Mouse (Mus musculus) gonadal fat pad, adult 2 months (tissue): ENCODE measurements around the gene Cib1. TPM values are rescaled to one million over a fixed set of nuclear protein-coding genes. Genes with fewer than 3 reads are reported as not detected.
A peak's percentile ranks its signal among the peaks of the same experiment; 100 is the strongest.

Experiments used
- DNase-seq: peaks from one replicate; pipeline ENCODE4 v3.0.0-alpha.2; 2012; ENCODE audit warnings: low read depth
- polyA plus RNA-seq: library from polyadenylated mRNA; depleted of rRNA; stranded (reverse); fragments of >200 nt; gene quantifications from 2 replicates; pipeline ENCODE4 v1.2.3, GENCODE M21; 2012

Cib1 gene
- polyA plus RNA-seq, 1 experiment: 223 TPM

DNA sequence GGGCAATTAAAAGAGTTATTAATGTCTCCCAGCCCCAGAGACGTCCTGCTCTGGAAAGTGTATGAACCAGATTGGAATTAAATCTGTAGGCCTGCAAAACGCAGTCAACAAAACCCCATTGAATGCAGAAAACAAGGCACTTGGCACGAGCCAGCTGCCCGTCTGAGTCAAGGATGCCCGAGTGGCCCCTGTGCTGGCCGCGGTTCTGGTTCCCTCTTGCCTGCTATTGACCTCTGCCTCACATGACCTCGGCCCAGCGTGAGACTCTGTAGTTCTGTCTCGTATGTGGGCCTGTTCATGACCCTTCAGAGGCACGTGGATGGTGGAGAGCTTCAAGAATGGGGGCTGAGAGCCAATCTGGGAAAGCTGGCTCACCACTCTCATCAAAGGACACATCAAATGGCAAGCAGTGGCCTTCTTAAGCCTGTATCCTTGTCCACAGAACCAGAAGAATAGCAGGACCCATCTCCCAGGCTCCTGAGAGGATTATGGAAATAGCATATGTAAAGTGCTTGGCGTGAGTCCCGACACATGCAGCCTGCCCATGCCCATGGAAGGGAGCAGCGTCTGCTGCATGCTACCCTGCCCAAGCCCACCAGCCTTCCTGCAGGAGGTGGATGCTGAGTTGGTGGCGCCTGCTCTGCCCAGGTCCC lies 30.6 kb downstream of the Cib1 start:
- no peak for DNase-seq

DNA sequence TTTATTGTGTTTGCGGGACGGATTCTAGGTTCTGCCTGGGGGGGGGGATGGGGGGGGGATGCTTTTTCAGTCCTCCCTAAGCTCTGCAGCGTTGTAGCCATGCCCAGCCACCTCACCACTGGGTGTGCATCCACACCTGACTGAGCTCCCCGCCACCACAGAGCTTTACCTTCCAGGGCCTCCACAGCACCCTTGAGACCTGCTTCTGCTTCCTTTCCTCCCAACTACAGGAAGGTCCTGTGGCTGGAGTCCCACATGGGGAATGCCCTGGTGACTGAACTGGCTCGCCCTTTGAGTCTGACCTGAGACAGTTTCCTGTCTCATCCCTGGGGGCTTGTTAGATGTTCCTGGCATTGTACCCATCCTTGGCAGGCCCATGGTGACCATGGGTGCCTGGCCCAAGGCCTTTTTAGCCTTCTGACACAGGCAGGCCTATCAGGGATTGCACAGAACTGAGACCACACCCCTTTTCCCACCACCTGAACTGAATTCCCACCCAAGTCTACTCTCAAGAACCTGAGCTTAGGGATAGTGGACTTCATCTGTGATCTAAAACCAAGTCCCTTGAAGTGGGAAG lies 31.6 kb downstream of the Cib1 start:
- DNase-seq: no peak

DNA sequence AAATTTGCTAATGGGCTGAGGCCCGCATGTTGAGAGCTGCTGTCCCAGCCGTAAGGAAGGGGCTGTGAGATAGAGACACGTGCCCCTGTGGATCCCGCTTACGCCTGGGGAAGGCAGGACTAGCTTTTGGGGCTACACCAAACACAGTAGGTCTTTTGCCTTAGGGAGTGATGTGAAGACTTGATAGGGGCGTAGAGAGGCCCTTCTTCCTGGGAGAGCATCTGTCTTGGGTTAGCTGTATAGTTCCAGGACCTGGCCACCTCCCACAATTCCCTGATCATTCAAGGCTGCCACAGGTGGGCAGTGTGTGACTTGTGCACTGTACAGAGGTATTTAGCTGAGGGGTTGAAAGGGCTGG lies 32.0 kb downstream of the Cib1 start:
- no peak for DNase-seq

DNA sequence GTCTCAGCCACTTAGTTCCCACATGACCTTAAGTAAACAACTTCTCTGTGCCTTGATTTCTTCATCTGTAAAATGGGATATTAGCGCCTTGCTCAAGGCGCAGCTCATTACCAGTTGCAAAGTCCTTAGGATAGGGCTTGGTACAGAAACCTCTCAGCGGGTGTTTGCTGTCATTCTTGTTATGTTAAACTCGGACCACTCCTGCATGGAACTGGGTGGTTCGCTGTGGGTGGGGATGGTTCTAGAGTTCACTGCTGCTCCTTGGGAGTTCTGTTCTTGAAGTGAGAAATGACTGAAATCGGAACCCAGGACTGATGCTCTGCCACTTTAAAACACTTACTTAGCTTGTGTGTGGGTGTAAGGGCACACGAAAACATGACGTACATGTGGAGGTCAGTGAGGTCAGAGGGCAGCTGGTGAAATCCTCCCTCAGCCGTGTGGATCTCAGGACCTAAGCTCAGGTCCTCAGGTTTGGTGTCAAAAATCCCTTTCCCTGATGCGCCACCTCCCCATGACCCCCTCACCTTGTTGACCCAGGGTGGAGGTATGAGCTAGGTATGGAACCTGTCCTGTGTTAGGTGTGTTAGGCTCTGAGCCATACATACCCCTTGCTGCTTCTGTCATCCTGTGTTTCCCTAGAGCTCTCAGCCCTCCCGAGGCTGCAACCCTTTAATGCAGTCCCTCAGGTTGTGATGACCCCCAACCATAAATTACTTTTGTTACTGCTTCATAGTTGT lies 32.6 kb downstream of the Cib1 start:
- DNase-seq: no peak

DNA sequence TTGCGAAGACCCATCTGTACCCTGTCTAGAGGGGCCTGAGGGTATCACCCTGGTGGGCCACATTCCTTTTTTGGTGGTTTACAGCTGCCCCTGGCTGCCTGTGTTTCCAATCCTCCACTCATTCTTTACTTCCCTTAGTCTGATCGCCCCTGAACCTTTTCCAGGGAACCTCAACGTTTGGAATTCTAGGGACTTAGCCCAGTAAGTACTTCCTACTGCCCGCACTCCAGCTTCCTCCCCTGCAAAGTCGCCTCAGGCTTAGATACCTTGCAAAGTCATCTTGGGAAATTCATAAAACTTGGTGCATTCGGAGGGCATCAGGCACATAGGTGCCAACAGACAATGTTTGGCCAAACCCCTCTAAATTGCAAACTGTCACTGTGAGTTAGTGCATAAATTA lies 33.3 kb downstream of the Cib1 start:
- no peak for DNase-seq

DNA sequence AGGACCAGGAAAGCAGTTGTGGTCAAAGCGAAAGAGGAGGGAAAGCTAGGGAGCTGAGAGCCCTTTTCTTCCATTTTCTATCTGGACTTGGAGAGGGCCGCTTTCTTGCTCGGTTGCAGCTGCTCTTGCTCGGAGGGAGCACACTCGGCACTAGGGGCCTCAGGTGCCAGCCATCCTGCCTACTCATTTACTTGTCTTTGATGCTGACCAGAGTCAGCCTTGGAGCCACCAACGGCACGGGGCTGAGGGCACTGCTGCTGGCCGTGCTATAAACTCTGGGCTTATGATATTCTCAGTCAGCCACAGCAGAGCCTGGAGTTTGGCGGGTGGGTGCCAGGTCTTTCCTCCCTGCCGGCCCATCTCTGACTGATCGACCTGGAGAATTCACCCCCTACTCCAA lies 33.8 kb downstream of the Cib1 start:
- no peak for DNase-seq

DNA sequence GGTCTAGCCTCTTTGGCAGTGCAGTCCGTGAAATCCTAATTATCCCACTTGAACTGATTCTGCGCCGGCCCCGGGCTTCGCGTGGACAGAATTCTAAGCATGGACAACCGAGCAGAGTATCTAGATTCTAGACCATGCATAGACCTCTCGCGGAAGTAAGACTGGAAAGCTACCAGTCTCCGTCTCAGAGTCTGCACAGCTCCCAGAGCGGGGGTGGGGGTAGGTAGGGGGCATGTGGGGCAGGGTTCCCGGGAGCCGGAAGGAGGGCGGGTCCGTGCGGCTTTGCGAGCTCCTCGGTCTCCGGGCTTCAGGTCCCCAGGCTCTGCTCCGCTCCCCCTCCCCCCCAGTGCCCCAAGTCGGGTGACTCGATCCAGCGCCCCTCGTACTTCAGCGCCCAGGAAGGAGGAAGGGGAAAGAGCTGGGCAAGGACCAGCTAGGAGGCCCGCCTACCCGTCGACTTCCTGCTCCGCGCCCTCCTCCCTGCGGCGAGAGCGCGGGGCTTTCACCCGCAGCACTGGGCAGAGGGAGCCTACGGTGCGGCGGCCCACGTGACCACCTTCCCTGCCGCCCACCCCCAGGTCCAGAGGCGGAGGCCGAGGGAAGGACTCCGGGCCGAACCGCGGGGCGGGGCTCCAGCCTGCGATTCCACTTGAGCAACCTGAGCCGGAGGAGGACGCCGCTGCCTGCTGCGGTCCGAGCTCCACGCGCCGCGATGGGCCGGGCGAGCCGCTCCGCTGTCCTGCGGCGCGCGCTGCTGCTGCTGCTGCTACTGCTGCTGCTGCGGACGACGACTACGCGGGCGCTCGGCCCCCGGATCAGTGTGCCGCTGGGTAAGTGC lies 34.5 kb downstream of the Cib1 start:
- no peak for DNase-seq

DNA sequence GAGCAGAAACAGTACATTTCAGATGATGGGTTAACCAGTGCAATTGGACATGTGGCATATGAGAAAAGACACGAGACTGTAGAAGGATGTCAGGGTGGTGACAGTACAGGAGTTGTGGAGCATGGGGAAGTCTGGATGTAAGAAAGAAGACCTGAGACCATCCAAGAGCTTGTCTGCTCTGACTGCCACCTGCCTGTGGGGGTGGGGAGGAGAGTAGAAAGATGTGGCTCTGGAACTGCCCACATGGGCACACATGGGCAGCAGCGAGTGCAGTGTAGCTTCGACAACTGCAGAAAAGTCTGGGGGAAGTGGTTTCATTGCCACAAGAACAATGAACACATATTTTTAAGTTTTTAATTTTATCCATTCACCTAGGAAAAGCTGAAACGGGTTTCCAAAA lies 35.2 kb downstream of the Cib1 start:
- DNase-seq: no peak

DNA sequence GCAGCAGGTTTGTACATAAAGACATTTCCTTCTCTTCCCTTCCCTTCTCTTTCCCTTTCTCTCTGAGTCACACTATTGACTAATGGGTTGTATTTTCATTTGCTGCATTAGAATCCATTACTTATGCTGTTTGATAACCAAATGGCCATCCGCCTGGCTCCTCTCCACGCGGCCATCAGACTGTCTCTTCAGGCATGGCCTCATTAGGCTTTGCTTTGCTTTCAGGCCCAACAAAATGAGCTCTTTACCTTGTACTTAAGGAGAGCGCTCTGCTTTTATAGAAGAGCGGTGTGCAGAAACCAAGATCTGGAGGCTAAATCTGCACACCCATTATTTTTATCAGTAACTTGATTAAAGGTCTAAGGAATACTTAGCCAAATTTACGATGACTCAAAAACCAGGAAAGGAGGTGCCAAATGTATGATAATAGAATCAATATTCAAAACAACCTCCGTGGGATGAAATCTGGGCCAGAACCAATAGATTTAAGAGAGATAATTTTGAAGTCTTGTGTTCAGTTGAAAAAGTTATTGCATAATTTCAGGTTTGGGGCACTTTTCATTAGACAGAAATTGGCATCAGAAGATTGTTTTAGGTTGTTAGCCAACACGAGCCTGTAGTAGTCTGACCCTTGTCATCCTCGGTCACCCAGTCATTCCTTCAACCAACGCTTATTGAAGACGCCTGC lies 36.9 kb downstream of the Cib1 start:
- DNase-seq: peak; percentile 98

DNA sequence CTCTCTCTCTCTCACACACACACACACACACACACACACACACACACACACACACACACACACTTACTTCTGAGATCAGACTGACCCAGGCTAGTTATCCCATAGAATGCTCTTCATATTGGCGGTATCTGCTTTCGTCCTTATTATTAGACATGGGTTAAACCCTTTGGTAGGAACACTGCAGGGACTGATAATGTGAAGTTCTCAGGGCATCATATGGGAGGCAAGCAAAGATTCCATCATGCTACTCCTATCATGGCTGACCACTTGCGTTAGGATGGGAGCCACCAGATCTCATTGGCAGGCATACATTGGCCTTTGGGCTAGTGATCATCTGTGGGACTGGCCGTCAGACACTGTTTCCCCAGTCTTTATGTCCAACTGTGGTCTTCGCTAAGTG lies 37.5 kb downstream of the Cib1 start:
- DNase-seq: no peak

DNA sequence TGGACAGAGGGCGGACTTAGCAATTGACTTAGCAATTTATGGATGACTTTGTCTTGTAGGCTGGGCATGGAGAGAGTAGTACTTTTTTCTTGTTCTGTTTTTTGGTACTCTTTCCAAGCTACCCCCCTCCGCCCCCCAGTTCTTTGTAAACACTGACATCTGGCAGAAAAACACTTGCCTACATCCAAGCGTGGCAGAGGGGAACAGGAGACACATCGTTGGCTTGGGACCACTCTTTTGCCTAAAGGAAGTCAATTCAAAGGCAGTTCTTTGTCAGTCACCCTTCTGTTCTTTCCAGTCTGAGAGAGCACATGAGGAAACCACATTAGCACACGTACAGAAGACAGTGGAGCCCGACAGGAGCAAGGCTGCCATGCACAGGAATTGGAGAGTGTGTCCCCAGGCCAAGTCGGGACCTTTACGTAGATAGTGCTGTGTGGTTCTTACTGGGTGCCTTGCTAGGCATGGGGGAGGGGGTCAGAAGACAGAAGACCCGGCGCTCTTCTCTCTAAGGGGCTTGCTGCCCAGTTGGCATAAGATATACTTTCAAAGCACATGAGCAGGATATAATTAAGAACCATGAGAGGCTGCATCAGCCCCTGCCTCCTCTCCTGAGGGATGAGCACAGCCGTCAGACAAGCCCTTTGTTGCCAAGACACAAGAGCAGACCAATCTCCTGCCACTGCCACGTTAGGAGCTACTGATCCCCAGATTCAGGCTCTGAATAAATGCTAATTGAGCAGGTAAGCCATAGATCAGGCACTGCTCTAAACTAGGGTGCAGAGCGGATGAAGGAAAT lies 38.5 kb downstream of the Cib1 start:
- DNase-seq: no peak

DNA sequence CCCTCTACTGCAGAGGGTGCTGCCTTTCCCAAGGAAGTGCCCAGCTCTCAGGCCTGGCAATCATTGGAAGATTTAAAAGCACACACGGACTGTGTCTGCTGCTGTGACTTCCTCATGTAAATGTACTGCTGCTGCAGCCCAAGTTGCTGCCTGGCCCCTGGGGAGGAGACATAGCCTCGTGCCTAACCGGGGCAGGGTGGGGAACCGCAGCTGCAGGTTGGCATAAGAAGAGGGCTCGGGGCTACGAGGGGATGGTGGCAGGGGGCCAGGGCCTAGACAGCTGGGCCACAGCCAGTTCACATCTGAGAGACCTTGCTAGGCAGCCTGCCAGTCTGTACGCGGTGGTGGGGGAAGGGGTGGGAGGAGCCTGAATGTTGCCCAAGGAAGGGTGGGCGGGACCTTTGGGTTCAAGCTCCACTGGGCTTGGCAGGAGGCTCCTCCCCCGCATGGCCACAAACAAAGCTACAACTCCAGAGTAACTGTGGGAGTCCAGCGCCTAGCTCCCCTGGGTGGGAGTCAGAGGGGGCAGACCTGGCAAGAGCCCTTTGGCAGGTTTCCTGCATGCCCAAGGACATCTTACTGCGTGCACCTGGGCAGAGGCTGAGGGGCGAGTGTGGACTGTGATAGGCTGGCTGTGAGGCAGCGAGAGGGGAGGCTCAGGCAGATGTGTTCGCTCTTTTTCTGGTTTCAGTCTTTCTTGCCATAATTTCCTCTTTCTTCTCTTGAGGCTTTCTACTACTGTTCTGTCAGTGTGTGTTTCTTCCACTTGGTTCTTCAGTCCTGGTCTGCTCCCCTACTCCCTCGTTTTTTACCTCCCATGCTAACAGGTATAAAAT lies 40.2 kb downstream of the Cib1 start:
- DNase-seq: no peak

DNA sequence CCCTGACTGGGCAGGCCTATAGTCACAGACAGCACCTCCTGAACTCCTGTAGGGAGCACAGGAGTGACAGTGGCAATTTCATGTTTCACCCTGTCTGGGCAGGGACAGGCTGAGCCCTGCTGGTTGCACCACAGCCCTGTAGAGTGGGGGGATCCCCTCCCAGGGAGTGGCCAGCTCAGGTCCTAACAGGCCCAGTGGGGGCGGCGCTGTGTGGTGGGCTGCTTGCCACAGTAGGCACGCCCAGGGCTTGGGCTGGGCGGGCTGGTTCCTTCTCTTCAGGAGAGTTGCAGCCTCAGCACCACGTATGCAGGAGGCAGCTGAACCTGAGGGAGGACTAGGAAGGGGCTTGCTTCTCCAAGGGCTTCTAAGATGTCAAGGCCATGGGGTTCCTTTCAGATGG lies 41.2 kb downstream of the Cib1 start:
- DNase-seq: no peak

DNA sequence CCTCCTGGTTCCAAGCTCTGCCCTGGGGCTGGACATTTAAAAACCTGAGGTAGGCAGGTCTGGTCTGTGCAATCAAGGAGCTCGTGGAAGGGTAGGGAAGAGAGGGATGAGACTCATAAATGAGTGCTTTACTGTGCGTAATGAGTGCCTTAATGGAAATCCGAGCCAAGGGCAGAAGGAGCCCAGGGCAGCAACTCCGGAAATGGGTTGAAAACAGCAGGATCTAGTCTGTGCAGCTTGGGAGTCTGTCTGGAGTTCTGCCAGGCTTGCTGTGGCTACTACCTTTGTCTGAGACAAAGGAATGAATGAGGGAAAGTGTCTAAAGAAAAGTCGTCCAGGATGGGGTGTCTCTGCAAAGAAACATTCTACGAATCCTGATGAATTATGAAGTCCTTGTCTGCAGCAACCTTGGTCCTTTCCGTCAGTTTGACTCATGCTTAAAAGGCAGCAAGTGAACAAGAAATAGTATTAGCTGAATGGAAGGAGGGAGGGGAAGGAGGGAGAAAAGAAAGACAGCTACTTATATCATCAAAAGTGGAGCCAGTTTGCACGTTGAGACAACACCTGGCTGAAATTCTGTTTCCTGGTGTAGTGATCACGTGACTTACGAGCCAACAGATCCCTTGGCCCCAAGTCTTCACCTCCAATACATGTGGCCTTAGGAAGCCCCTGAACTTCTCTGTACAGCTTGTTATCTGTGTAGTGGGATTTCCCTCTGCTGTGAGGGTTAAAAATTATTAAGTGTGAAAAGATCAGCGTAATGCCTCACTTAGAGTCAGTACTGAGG lies 43.3 kb downstream of the Cib1 start:
- no peak for DNase-seq

DNA sequence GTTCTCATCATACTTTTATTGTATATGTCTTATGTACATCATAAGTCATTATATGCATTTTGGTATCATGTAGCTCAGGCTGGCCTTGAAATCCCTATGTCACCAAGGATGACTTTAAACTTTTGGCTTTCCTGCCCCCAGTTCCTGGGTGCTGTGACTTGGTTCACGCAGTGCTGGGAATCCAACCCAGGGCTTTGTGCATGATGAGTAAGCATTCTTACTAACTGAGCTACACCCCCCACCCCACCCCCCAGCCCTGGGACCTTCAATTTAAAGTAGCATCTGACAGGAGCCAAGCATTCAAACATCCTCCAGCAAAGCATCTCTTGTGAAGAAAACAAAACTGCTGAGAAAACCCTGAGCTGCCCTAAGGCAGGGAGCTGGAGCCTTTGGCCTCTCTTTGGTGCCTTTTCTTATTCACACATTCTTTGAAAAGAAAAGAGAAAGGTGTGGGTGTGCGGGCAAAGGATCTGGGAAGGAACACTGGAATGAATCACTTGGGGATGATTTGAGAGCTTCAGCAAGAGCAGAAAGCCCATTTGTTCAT lies 44.0 kb downstream of the Cib1 start:
- DNase-seq: no peak

DNA sequence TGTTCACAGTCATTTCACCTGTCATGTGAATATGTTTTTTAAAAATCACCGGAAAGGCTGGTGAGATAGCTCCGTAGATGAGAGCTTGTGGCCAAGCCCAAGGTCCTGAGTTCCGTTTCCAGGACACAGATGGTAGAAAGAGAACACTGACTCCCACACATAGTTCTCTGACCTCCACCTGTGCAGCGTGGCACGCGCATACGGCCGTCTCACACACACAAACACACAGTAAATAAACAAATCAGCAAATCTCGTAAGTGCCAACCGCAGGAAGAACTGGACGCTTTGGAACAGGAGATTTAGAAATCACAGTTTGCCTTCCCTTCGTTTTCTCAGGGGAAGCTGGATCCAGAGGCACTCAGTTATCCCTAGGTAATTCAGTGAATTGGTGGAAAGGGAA lies 45.1 kb downstream of the Cib1 start:
- DNase-seq: no peak

DNA sequence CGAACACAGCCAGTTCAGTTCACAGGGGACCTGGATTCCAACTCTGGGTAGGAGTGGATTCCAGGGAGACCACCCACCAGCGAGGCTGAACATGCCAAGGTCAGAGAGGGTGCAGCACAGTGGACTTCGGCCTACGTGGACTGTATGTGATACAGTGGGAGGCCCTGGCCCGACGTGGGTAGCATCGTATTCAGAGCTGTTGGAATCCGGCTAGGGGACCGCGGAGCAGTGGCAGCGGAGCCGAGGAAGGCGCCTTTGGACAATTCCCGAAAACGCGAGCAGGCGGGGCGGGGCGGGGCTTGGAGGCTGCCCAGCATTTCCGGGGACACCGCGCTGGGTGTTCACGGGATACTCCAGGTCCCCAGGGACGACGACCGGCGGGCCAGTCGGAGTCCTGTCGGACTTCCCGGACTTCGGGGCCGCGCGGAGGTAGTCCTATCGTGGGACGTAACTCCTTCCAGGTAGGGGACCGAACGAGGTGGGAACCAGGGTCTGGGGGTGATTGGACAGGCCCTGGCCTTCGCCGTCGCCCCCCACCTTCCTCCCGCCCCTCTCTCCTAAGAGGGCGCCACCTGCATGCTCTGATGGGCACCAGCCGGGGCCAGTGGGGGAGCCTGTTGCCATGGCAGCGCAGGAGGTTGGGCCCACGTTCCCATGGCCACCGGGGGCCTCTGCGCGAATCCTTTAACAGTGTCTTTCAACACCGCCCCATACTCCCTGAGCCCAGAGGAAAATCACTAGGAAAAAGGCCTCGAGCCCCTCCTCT lies 45.9 kb downstream of the Cib1 start, which contains the start of gene Sema4b:
Sema4b (plus strand) TSS at position 311 of the 766 bp plus-strand sequence.
- no peak for DNase-seq

DNA sequence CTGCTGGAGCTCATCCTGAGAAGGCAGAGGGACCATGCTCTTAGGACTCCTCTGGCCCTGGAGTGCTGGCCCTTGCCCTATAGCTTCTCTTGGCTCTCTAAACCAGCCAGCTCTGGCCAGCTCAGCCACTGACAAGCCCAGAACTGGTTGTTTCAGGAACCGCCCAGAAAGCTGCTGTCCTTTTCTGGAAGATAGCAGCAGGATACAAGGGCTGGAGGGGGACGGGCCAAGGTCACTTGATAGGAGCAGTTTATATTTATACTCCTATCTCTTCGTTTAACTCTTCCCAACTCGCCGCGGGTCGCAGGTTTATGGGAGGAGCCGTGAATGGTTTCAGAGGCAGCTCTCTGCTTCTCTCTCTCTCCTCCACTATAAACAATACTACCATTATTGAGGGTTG lies 46.6 kb downstream of the Cib1 start:
- no peak for DNase-seq
